Mouse (Mus musculus) embryo, embryonic 10 days (tissue): Measurements from ENCODE around the gene Mfsd4a.

Source experiments
- DNase-seq: peaks from one replicate; pipeline ENCODE4 v3.0.0-alpha.2; 2015; ENCODE audit warnings: low spot score

The Mfsd4a gene

DNA sequence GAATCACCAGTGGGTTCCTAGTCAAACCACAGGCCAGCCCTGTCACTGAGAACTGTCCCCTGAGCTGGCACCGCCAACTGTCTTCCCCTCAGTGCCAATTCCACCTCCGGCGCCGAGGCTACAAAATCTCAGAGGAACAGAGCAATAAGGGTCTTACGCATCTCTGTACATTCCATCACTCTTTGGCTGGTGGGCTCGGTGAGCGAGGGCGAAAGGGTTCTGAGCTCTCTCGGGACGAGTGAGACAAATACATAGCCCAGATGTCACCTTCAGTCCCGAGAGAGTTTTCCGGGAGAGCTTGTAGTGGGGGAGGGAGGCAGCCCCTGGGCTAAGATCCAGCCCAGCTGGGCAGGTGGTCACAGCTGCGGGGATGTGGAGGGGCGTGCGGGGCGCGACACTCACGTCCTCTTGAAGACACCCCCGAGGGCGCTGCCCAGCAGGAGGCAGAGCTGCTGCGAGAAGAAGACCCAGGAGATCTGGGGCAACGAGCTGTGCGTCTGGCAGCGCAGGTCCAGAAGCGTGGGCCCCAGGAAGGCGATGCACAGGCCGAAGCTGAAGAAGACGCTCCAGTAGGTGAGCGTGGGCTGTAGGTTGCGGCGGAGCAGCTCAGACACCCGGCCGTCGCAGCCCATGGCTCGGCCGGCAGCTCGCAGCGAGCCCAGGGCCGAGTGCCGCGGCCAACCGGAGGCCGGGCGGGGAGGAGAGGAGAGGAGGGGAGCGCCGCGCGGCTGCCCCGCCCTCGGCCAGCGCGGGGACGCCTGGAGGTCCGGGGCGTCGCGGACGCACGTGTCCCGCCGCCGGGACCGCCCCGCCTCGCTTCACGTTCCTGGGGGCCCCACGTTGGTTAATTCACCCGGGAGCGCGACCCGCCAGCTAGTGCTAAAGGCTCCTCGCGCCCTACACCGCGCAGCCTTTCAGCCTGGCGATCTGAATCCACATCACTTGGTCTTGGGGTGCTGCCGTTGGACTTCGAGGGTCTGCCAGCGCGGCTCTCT lies at the start of gene Mfsd4a:
TSS of gene Mfsd4a (minus strand) at position 802 of the 995 bp plus-strand sequence.
- peak; percentile 64 for DNase-seq

DNA sequence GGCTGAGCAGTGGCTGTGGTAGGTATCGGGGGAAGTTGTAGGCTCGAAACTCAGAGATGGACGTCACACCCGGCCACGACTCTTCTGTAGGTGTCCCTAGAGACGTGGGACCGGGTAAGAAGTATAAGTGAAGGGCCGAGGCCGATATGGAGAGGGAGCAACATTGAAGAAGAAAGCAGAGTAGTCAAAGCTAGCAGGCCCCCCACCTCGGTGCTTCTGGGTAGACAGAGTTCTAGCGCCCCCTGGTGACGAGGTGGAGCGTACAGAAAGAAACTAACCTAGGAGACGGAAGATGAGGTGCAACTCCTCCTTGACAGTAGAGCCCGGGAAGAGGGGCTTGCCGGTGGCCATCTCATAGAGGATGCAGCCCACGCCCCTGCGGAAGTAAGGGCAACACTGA lies 48.7 kb upstream of the Mfsd4a start:
- DNase-seq = peak; percentile 77

DNA sequence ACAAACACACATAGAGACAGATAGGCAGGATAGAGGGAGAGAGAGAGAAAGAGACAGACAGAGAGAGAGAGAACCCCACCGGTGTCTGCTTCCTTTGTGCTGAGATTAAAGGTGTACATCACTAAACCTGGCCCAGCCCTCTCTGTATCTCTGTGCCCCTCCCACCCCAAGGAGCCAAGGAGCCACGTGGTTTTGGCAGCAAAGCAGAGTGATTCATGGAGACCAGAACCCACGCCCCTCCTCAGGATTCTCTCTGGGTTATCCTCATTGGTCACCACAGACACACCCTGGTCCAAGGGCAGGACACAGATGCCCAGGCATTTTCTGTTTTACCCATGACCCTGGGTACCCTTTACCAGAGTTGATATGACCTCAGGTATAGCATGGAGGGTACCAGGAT lies 45.2 kb upstream of the Mfsd4a start:
- no peak for DNase-seq

DNA sequence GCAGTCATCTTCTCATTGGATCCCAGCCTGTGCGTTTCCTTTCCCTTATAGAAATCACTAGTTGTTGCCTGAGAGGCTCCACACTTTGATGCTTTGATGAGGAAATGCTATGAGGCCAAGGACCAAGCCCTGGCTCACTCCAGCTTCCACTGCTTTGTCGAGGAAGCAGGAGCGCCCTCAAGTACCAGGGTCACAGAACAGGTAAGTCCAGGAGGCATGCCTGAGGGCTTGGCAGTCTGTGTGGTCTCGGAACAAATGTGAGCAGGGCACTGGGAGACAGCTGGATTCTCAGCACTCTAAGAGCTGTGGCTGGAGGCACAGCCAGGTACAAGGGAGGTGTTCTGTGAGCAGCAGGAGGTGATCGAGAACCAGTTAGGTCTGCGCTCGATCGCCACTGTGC lies 44.6 kb upstream of the Mfsd4a start:
- no peak for DNase-seq

DNA sequence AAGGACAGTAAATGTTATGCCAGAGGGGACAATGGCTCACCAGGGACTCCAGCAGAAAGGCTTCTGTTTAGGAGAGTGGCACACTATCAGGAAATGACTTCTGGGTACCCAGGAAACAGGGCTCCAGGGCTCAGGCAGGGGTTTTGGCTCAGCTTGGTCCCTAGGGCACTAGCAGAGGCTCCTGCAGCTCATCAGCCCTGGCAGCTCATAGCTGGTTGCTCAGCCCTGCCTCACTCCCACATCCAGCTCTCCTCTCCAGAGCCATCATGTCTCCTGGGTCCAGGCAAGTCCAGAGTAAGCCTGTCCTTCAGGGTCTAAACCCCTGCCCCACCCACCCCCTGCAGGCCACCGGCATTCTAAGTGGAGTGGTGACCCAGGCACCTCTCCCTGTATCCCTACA lies 43.5 kb upstream of the Mfsd4a start:
- DNase-seq = no peak

DNA sequence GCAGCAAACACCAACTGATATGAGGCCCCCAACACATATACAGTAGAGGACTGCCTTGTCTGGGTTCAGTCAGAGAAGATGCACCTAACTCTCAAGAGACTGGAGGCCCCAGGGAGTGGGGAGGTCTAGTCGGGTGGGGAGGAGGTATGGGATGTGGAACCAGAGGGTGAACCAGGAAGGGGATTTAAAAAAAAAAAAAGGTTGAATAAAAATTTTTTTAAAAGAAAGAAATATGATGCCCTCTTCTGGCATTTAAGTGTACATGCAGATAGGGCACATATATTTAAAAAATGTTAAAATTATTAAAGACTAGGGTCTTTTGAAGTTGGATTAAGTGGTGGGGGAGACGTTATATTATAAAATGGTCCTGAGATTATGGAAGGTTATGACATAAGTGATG lies 41.5 kb upstream of the Mfsd4a start:
- no peak for DNase-seq

DNA sequence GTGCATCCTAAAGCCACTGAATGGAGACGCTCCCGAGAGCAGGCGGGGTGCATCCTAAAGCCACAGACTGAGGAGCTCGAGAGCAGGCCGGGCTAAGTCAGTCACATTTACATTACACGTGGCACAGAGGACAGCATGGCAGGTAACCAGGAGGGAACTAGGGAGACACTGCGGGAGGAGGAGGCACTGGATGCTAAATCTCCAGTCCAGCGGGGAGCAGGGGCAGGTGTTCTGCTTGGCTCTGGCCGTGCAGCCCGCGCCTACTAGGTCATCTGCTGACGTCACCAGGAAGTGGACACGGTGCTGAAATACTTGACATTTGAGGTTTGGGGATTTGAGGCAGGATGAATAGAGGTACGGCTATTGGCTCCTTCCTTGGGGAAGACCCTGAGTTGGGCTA lies 36.5 kb upstream of the Mfsd4a start:
- DNase-seq = no peak

DNA sequence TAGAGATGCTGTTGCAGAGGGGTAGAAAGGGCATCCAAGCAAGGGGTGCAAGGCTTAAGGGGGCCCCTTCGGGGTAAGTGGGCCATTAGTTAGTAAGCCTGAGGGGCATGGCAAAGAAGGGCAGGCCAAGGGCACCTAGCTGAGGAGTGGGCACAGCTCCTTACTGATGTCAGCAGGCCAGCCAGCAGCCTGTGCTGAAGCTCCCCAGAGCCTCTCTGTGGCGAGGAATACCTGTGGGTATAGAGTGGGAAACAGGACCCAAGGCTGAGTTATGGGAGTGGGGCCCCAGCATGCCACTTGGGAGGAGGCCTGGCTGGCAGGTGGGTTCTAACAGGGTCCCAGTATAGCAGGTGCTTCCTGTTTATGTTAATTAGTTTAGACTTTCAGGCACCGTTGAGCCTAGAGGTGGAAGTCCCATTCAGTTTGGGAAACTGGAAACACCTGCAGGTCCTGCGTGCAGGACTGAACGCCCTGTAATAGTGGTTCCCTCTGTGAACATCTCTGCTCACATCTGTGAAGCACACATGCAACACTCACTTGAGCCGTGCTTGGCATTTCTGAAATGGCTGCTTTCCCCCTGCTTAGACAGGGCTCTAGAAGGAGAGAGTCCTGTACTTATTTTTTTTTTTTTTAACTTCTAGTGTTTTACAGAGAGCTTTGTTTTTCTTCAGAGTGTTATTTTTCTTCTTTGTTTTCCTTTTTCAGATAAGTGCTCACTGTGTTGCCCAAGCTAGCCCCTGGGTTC lies 34.3 kb upstream of the Mfsd4a start:
- DNase-seq = no peak

DNA sequence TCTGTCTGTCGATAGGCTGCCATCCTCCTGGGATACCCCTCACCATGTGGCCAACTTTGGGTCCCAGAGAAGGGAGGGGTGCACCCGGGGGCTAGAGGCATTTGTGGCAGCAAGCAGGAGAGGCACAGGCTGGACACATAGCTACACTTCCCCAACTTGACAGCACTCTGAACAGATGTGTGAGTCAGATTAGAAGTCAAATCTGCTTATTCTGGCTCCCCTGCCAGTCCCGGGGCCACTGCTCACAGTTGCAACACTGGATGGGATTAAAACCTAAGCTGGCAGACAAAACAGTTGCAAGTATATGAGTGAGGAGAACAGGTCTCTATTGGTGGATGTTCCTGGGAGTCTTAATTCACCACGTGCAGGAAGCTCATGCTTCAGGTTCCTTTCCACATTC lies 31.9 kb upstream of the Mfsd4a start:
- DNase-seq = no peak

DNA sequence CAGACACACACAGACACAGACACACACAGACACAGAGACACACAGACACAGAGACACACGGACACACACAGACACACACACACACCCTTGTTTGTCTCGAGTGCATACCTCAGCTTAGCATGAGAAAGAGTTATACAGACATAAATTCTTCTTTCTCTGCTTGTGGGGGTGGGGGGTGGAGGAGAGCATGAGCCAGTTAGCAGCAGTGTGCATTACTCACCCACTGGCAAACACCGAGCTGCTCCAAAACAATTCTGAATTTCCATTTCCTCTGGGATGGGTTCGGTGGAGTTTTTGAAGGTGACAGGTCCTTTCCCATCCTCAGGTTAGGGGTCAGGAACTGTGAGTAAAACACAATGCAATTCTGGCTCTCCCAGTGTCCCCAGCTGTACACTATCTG lies 31.2 kb upstream of the Mfsd4a start:
- DNase-seq = no peak

DNA sequence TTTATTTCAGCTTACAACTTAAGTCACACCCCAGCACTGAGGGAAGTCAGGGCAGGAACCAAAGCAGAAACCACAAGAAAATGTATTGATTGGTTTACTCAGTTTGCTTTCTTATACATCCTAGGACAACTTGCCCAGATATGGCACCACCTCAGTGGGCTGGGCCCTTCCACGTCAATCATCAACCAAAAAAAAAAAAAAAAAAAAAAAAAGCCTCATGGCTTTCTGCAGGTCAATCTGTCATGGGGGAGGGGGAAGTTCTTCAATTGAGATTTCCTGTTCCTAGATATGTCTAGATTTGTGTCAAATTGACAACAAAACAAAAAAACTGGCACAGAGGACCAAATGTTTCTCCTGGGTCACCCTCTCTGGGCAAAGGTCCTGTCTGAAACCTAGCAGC lies 30.2 kb upstream of the Mfsd4a start:
- no peak for DNase-seq

DNA sequence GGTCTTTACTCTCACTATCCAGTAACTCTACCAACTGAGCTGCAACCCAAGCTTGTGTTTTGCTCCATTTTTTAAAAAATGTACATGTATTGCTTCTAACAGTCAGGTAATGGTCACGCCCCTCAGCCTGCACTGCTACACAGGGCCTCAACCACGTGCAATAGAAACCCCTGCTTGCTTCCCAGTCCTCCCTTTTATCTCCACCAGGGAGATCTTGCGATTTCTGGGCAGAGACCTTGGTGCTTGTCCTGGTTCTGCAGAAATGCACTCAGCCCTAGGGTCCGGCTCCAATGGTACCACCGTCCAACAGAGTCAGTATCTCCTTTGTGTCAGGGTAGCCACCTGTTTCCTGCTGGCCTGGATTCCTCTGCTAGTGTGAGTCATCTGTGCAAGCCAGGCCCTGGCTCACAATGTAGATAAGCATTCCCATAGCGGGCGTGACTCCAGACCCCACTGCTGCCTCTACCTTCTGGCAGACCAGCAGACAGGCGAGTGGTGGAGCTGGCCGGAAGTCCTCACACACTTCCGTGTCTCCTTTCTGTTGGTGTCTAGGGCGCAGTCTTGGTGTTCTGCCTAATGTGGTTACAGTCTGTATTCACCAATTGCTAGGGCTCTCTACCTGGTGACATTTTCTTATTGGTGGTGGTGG lies 27.6 kb upstream of the Mfsd4a start:
- DNase-seq = peak; percentile 21

DNA sequence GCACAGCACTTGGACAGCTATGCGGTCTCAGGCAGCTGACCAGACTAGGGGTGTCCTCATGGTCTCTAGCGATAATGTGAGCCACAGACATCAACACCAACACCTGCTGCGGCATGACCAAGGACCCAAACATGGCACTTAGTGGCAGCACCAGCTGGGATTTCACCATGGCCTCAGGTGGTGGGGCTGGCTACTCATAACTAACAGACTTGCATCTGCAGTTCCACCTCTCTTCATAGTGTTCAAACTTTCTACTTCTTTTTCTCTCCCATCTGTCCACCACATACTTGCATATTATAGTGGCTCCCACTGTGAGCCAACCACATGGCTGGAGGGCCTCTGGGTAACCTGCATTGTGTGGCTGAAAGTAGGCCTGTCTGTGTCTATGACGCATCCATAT lies 25.4 kb upstream of the Mfsd4a start:
- no peak for DNase-seq

DNA sequence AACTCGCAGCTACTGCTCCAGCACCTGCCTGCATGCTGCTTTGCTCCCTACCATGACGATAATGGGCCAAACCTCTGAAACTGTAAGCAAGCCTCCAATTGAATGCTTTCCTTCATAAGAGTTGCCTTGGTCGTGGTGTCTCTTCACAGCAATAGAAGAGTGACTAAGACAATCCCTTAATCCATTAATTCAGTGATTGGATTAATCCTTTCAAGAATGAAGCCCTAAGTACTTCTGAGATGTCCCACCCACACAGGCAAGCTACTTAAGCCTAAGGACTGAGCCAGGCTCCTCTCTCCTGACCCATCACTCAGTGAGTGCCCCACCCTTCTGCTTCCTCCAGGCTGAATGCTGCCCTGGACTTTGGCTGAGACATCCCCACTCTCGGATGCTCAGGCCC lies 22.4 kb upstream of the Mfsd4a start:
- DNase-seq = no peak

DNA sequence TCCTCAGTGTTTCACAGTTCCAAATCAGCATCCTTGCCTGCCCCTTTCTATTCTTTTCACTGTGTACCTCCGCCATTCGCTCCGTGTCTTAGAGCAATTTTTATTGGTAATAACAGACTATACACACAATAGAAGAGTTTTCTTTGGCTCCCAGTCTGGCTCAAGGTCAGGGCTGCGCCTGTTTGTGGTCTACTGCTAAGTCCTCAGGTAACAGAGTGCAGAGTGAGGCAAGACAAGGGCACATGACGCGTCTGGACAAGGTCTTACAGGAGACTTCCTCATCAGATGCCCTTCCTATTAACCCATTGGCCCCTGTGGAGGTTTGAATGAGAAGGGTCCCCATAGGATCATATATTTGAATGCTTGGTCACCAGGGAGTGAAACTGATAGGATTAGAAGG lies 21.9 kb upstream of the Mfsd4a start:
- DNase-seq = no peak

DNA sequence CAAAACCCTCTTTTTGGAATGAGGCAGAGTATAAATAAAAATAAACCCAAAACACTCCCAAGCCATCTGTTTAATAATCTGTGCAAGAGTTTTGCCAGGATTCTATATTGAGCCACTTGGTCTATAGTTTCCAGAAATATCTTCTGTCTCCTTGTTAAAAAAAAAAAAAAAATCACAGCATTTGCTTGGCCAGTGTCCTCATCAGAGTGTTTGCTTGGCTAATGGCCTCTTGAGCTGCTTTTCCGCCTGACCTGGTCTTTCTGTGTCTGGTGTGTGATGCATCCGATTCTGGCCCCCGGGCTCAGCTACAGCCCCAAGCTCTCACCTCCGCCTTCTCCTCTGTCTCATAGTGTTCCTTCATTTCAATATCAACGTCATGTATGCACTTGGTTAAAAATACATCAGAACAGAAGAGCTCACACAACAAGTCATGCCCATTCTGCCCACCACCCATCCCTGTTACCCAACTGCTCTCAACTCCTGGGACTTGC lies 20.4 kb upstream of the Mfsd4a start:
- no peak for DNase-seq

DNA sequence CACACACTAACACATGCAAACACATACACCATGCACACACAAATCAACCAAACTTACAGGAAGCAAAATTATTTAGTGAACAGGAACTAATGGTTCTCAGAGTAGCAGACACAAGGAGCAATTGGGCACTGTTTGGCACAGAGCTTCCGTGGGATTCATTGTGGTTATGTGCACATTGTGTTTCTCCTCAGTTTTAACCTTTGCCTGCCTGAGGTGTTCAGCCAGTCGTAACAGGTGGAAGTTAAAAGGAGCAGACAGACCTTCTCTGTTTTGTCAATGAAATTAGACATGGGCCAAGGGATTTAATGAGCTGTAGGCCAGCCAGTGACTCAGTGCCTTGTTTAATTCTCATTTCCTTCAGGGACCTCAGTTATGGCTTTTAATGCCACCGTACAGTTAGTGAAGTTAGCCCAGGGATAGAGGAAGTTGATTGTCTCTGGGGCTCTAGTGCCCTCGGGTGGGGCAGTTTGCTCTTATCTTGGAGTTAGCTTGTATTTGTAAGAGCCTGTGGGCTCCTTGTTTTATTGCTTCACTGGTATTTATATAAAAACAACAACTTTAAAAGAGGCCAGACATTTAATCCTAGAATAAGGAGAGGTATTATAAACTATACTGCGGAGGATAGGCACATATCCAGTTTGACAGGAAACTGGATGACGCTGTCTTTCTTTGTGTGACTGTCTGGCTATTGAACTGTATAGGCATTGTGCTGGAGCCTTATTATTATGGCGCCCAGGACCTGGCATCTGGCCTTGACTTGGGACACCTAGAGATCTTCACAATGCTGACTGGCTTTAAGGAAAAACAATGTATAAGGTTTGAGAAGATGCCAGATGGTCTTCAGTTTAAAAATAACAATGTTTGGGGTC lies 17.6 kb upstream of the Mfsd4a start:
- DNase-seq = no peak

DNA sequence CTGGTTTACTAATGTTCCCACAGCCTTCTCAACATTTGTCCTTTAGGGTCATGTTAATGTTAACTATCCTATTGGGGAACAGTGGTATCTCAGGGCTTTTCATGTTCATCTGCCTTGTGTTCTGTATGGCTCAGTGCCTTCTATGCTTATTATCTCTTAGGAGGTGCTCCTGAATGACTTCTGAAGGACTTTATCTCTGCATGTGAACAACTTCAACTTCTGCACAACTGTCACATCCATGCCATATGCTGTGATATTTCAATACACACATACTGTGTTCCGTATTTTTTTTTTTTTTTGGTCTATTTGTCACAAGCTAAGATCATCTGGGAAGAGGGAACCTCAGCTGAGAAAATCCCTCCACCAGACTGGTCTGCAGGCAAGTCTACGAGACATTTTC lies 10.6 kb upstream of the Mfsd4a start:
- DNase-seq = no peak

DNA sequence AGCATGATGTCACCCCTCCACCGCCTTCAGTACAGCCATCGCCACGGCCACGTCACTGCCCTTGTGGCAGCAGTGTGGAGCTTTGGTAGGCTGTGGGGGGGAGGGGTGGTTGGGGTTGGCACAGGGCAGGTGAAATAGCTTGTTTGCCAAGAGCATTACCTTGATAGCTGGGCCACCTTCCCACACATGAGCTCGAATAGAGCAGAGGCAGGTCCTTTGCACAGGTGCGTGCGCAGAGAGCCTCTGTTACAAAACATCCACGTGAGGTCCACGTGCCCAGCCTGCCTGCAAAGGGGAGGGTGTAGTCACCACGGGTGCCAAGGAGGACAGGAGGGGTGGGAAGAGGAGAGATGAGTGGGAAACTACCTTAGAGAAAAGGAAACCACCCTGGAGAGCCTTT lies 7.7 kb upstream of the Mfsd4a start:
- no peak for DNase-seq

DNA sequence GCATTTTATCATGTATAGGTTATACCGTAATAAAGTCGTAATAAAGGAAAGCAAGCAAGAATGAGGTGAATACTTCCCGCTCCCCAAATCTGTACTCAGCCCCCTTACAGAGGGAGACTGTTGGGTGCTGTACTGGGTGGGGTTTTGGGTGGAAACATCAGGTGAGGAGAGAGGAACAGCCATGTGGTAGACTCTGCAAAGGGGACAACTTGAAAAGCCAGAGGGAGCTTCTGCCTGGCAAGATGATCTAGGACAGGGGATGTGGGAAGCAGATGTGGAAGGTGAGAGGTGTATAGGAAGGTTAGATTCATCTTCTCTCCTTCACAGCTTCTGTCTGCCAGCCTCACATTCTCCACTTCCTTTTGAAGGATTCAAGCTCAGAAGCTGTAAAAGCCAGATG lies 2.8 kb upstream of the Mfsd4a start:
- no peak for DNase-seq

DNA sequence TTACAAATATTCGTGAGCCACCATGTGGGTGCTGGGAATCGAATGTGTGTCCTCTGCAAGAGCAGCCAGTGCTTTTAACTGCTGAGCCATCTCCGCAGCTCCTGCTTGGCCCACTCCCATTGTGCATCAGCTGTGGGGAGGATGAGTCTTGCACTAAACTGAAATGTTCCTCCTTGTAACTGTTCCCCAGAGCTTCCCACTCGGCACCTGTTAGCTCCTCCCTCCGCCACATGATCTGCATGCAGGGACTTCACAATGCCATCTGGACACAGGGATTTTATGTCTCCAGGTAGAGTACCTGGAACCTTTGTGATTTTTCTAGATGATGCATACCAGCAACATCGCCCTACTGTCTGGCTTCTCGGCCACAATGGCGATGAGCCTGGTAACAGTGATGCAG lies 1.6 kb upstream of the Mfsd4a start:
- DNase-seq = no peak
